Mouse (Mus musculus): ENCODE data around the gene Cfap20. TPM values are rescaled to one million over a fixed set of nuclear protein-coding genes. Genes with fewer than 3 reads are reported as not detected.
"Not testable (repeated sequence)": the region's sequence is repeated elsewhere in the genome, so short reads cannot be mapped to it uniquely, and the experiment has no call there.

The Cfap20 gene
- total and polyA plus RNA-seq, 2 experiments = 37.5 to 39.6 TPM

- no peak for DNase-seq (ENCODE audit: extremely low read depth, low read depth, low spot score)
- Histone ChIP-seq H3K4me1 (ENCODE audit: control insufficient read depth, insufficient read depth, low read length) (no peaks in the 10 kb centered on the region), H3K27me3 (ENCODE audit: control insufficient read depth, insufficient read depth, low read length) (no peaks in the 10 kb centered on the region), H3K27ac (replicated peaks; ENCODE audit: insufficient read depth, low read depth, low read length) (no peak overlapping the region), H3K79me2 (ENCODE audit: control insufficient read depth, insufficient read depth, low read length) (no peaks in the 10 kb centered on the region), H3K9ac (ENCODE audit: low read depth, low read length) (no peak overlapping the region), H3K4me3 (ENCODE audit: insufficient read depth, low read depth, low read length) (no peak overlapping the region), H3K36me3 (ENCODE audit: control insufficient read depth, insufficient read depth, low read length) (no peaks in the 10 kb centered on the region)
- WGBS = 95% methylated on average over 3 of the region's 3 CpGs
- no peak for TF ChIP-seq CTCF (IDR thresholded peaks at IDR 0.05; ENCODE audit: low read depth, low read length)
- no peak for TF ChIP-seq POLR2A (IDR thresholded peaks at IDR 0.05; ENCODE audit: extremely low read depth, insufficient read depth, low read length)
These were observed 50.2 kb downstream of the Cfap20 start for GRCm38 (mm10) chr8:95384501-95384900.

- TF ChIP-seq CTCF (IDR thresholded peaks at IDR 0.05; ENCODE audit: low read depth, low read length) (no peak), POLR2A (IDR thresholded peaks at IDR 0.05; ENCODE audit: extremely low read depth, insufficient read depth, low read length) (no peak)
- H3K79me2 ChIP-seq (ENCODE audit: control insufficient read depth, insufficient read depth, low read length) = no peaks in the 10 kb centered on the region
- no peak overlapping the region for H3K4me3 ChIP-seq (ENCODE audit: insufficient read depth, low read depth, low read length)
- H3K9ac ChIP-seq (ENCODE audit: low read depth, low read length) = no peak overlapping the region
- H3K27ac ChIP-seq (replicated peaks; ENCODE audit: insufficient read depth, low read depth, low read length) = no peak overlapping the region
- DNase-seq (ENCODE audit: extremely low read depth, low read depth, low spot score) = no peak
- peaks cover 10% of the 10 kb centered on the region for H3K4me1 ChIP-seq (ENCODE audit: control insufficient read depth, insufficient read depth, low read length)
- no peaks in the 10 kb centered on the region for H3K36me3 ChIP-seq (ENCODE audit: control insufficient read depth, insufficient read depth, low read length)
- WGBS = 51% methylated on average over 3 of the region's 3 CpGs
- no peaks in the 10 kb centered on the region for H3K27me3 ChIP-seq (ENCODE audit: control insufficient read depth, insufficient read depth, low read length)
These were observed 53.1 kb downstream of the Cfap20 start for GRCm38 (mm10) chr8:95381595-95381994.

- Histone ChIP-seq H3K4me1 (ENCODE audit: control insufficient read depth, insufficient read depth, low read length) (peaks cover 10% of the 10 kb centered on the region), H3K4me3 (ENCODE audit: insufficient read depth, low read depth, low read length) (no peak overlapping the region), H3K9ac (ENCODE audit: low read depth, low read length) (no peak overlapping the region), H3K27me3 (ENCODE audit: control insufficient read depth, insufficient read depth, low read length) (no peaks in the 10 kb centered on the region), H3K36me3 (ENCODE audit: control insufficient read depth, insufficient read depth, low read length) (no peaks in the 10 kb centered on the region), H3K27ac (replicated peaks; ENCODE audit: insufficient read depth, low read depth, low read length) (no peak overlapping the region), H3K79me2 (ENCODE audit: control insufficient read depth, insufficient read depth, low read length) (no peaks in the 10 kb centered on the region)
- TF ChIP-seq CTCF (IDR thresholded peaks at IDR 0.05; ENCODE audit: low read depth, low read length) (no peak), POLR2A (IDR thresholded peaks at IDR 0.05; ENCODE audit: extremely low read depth, insufficient read depth, low read length) (no peak)
- DNase-seq (ENCODE audit: extremely low read depth, low read depth, low spot score) = no peak
These were observed 53.7 kb downstream of the Cfap20 start for GRCm38 (mm10) chr8:95380953-95381352.

GRCm38 (mm10) chr8:95378928-95379327 lies 55.7 kb downstream of the Cfap20 start:
- H3K27me3 ChIP-seq (ENCODE audit: control insufficient read depth, insufficient read depth, low read length); H3K36me3 ChIP-seq (ENCODE audit: control insufficient read depth, insufficient read depth, low read length); H3K9ac ChIP-seq (ENCODE audit: low read depth, low read length); H3K79me2 ChIP-seq (ENCODE audit: control insufficient read depth, insufficient read depth, low read length); DNase-seq (ENCODE audit: extremely low read depth, low read depth, low spot score); H3K27ac ChIP-seq (replicated peaks; ENCODE audit: insufficient read depth, low read depth, low read length); H3K4me3 ChIP-seq (ENCODE audit: insufficient read depth, low read depth, low read length): not testable (repeated sequence)
- 98% methylated on average over 11 of the region's 11 CpGs for WGBS
- peaks cover 10% of the 10 kb centered on the region for H3K4me1 ChIP-seq (ENCODE audit: control insufficient read depth, insufficient read depth, low read length)

- no peak for TF ChIP-seq CTCF (IDR thresholded peaks at IDR 0.05; ENCODE audit: low read depth, low read length)
- no peak for TF ChIP-seq POLR2A (IDR thresholded peaks at IDR 0.05; ENCODE audit: extremely low read depth, insufficient read depth, low read length)
- Histone ChIP-seq H3K27me3 (ENCODE audit: control insufficient read depth, insufficient read depth, low read length) (no peaks in the 10 kb centered on the region), H3K27ac (replicated peaks; ENCODE audit: insufficient read depth, low read depth, low read length) (peak overlapping the region; percentile 82), H3K4me1 (ENCODE audit: control insufficient read depth, insufficient read depth, low read length) (peaks cover 10% of the 10 kb centered on the region), H3K79me2 (ENCODE audit: control insufficient read depth, insufficient read depth, low read length) (no peaks in the 10 kb centered on the region), H3K36me3 (ENCODE audit: control insufficient read depth, insufficient read depth, low read length) (no peaks in the 10 kb centered on the region), H3K9ac (ENCODE audit: low read depth, low read length) (peak overlapping the region; percentile 27), H3K4me3 (ENCODE audit: insufficient read depth, low read depth, low read length) (no peak overlapping the region)
- peak; percentile 88 for DNase-seq (ENCODE audit: extremely low read depth, low read depth, low spot score)
- 17% methylated on average over 7 of the region's 7 CpGs for WGBS
These were observed 56.8 kb downstream of the Cfap20 start for GRCm38 (mm10) chr8:95377863-95378291.

GRCm38 (mm10) chr8:95377101-95377500 lies 57.6 kb downstream of the Cfap20 start:
- Histone ChIP-seq H3K36me3 (ENCODE audit: control insufficient read depth, insufficient read depth, low read length) (no peaks in the 10 kb centered on the region; the same call in 1 of the 2 replicates), H3K79me2 (ENCODE audit: control insufficient read depth, insufficient read depth, low read length) (no peaks in the 10 kb centered on the region), H3K4me3 (ENCODE audit: insufficient read depth, low read depth, low read length) (no peak overlapping the region), H3K9ac (ENCODE audit: low read depth, low read length) (no peak overlapping the region), H3K27me3 (ENCODE audit: control insufficient read depth, insufficient read depth, low read length) (no peaks in the 10 kb centered on the region), H3K27ac (replicated peaks; ENCODE audit: insufficient read depth, low read depth, low read length) (peak overlapping the region; percentile 82; the same call in 1 of the 2 replicates), H3K4me1 (ENCODE audit: control insufficient read depth, insufficient read depth, low read length) (peaks cover 10% of the 10 kb centered on the region)
- TF ChIP-seq POLR2A (IDR thresholded peaks at IDR 0.05; ENCODE audit: extremely low read depth, insufficient read depth, low read length) (no peak), CTCF (IDR thresholded peaks at IDR 0.05; ENCODE audit: low read depth, low read length) (no peak)
- 91% methylated on average over 4 of the region's 4 CpGs for WGBS
- DNase-seq (ENCODE audit: extremely low read depth, low read depth, low spot score) = no peak

All from liver, adult 2 months (tissue).